Mouse (Mus musculus) cerebellum, adult 18-20 months (tissue): Measurements from ENCODE around the gene Itpr1.
A peak's percentile ranks its signal among the peaks of the same experiment; 100 is the strongest.
"Not testable (repeated sequence)": the region's sequence is repeated elsewhere in the genome, so short reads cannot be mapped to it uniquely, and the experiment has no call there.

ENCODE experiments used
- DNase-seq, 2 experiments: peaks; one replicate each; pipeline ENCODE4 v3.0.0; 2021

Itpr1 gene

GRCm38 (mm10) chr6:108553536-108553935 lies 340.6 kb downstream of the Itpr1 start:
- DNase-seq: no peak

DNA sequence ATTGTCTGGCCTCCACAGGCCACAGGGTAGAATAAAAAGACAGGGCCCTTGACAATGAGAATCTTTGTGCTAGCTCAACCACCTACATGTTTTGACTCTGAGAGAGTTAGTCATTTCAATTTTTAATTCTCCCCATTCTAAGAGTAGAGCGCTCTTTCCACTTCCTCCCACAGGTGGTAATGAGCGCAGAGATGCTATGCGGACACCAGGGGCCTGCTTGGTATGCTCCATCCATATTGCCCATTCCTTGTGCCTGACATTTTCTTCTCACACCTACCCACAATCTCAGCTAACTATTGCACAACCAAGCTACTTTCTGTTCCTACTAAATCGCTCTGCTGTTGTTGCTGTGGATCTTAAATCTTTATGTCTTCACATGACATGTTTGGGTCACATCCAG lies 341.5 kb downstream of the Itpr1 start:
- DNase-seq: no peak

GRCm38 (mm10) chr6:108554878-108555277 lies 342.0 kb downstream of the Itpr1 start:
- DNase-seq: no peak

DNA sequence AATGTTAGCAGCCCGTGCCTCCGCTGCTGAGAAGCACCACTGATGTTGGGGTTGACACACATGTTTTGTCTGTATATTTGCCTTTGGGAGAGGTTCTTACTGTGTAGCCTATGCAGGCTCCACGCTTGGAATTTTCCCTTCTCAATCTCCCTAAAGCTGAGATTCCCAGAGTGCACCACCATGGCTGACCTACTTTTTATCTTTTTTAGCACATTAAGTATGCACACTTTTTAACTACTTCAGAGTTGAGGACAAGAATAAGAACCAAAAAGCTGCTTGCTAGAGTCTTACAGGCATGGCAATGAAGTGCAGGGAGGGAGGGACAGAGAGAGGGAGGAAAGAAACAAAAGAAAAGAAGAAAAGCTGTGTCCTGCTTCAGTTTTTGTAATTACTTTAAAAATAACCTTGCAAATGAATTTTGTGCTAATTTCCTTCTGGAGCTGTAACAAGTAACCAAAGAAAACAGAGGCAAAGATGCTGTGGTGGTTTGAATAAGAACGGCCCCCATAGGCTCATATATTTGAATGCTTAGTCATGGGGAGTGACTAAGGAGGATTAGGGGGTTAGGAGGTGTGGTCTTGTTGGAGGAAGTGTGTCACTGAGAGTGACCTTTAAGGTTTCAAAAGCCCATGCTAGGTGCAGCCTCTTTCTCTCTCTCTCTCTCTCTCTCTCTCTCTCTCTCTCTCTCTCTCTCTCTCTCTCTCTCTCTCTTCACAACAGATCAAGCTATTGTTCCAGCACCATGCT lies 344.9 kb downstream of the Itpr1 start:
- DNase-seq: no peak

- not testable (repeated sequence) for DNase-seq
These were observed 346.3 kb downstream of the Itpr1 start for GRCm38 (mm10) chr6:108559226-108559625.

- DNase-seq: no peak
These were observed 350.1 kb downstream of the Itpr1 start for GRCm38 (mm10) chr6:108562971-108563370.

GRCm38 (mm10) chr6:108565447-108565846 lies 352.6 kb downstream of the Itpr1 start:
- DNase-seq: not testable (repeated sequence)

- DNase-seq: no peak
These were observed 353.7 kb downstream of the Itpr1 start for GRCm38 (mm10) chr6:108566549-108566948.

- no peak for DNase-seq
These were observed 356.7 kb downstream of the Itpr1 start for GRCm38 (mm10) chr6:108569460-108570187.

GRCm38 (mm10) chr6:108570351-108571041 lies 357.6 kb downstream of the Itpr1 start:
- DNase-seq: no peak

DNA sequence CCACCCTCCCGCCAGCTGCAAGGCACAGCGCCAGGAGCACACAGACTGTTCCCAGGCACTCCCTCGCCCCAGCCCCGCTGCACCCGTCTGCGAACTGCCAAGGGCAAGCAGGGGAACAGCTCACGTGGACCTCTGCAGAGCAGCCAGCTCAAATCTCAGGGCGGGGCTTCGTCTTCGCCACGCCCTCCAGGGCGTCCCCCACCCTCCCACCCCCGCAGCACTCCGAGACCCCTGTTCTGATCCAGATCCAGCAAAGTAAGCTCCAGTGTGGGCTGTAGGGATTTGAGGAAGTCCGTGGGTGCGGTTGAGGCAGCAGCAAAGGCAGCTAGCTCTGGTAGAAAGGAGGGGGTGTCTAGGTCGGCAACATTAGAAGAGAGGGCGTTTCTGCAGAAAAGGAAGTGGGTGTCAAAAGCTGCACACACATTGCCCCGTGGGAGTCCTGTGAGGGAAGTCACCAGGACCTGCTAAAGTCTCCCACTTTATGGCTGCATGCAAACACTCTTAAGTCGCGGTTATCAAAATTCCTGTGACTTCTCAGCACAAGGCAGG lies 358.2 kb downstream of the Itpr1 start:
- DNase-seq: peak; percentile 50 to 52

GRCm38 (mm10) chr6:108572646-108573045 lies 359.8 kb downstream of the Itpr1 start:
- DNase-seq: no peak

- DNase-seq: no peak
These were observed 364.2 kb downstream of the Itpr1 start for GRCm38 (mm10) chr6:108577056-108577455.

- DNase-seq: no peak
These were observed 375.5 kb downstream of the Itpr1 start for GRCm38 (mm10) chr6:108588426-108588825.

DNA sequence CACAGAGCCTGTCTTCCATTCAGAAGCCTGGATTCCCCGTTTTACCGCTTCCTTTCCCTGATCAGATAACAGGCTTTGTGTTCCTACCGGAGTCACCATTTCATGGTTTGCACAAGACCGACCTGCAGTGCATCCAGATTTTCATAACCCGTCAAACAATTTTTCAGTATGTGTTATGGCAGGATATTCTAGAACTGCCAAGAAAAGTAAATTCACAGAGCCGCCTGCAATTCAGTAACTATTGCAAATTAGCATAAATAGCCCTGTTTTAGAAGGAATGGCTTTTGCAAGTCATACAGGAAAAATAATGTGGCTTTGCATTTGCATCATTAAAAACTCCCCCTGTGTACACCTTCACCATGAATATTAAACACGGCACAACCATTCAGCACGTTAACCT lies 379.3 kb downstream of the Itpr1 start:
- no peak for DNase-seq

GRCm38 (mm10) chr6:108592636-108593035 lies 379.7 kb downstream of the Itpr1 start:
- no peak for DNase-seq

DNA sequence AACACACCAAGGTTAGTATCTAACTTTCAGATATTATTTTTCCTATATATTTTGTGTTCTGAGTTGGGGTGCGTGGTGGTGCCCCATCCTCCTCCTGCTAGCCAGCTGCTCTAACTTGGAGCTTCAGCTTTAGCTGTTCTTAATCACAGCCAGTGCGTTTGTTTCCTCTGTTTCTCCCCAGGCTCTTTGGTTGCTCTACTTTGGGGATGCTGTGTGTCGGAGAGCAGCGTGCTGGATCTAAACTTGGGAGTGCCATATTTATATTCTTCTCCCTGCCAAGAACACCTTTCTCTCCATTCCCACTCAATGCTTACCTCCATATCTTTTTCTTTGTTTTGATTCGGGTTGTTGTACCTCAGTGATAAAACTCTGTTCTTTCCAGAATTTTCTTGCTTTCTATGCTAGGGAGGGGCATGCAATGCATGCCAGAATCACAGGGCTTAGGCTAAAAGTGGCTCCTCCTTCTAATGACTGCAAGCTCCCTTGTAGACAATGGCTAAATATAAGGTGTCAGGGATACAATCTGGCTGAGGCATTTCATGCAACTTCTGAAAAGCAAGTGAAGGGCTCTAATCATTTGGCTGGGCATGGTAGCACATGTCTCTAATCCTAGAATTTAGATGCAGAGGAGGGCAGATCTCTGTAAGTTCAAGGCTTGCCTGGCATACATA lies 381.4 kb downstream of the Itpr1 start:
- no peak for DNase-seq

GRCm38 (mm10) chr6:108598691-108599090 lies 385.8 kb downstream of the Itpr1 start:
- DNase-seq: no peak

DNA sequence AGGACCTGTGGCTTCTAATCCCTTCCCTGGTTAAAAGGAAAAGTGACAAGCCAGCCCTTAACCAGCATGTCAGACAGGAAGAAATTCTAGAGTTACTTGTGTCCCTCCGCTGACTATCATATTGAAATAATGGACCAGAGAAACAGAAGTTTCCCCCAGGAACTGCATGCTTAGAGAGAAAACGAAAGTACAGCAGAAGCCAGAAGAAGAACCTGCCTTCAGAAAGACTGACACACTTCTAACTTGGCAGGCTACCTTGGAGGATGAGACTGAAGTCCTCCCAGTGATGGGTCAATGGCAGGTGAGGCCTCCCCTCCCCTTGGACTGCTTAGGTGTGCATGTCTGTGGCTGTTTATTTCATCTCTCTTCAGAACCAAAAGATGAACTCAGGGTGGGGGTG lies 386.4 kb downstream of the Itpr1 start:
- DNase-seq: no peak
